Mouse (Mus musculus) lung, adult 18-20 months (tissue): Measurements from ENCODE around the gene Adcy2.

Source experiments
- DNase-seq, 2 experiments: peaks; one replicate each; pipeline ENCODE4 v3.0.0; 2022; ENCODE audit warnings: mixed read lengths in 2 of 2

Gene Adcy2

DNA sequence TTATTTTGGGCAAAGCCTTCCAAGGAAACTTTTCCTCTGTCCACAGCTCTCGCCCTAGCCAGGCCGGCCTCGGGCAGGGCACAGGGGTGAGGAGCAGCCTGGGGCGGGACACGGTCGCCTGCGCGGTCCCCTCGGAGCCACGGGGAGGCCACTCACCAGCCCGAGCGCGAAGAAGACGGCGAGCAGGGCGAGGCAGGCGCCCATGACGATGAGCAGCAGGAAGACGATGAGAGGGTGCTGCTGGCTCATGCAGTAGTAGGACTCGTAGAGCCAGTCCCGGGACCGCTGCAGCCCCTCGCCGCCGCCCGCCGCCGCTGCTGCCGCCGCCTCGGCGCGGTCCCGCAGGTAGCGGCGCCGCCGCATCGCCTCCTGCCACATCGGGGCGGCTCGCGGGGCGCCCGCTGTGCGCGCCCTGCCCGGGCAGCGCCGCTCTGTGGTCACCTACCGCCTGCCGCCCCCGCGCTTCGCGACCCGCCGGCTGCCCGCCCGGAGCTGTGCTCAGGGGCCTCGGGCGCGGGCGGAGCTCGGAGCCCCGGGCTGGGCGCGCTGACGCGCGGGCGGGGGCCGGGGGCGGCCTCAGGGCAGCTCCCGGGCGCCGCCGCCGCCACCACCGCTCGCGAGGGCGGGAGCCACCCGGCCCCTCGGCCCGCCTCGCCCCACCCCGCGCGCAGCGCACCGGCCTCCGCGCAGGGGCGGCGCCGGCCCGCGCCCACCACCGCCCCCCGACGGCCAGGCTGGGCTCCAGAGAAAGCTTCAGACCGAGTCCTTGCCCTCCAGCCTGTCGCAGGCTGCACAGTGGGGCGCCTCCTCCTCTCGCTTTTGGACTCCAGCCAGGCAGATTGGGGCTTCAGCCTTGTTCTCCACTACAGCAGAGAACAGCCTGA, at the start of gene Adcy2:
Gene Adcy2, minus strand, starts transcription at position 624 of the 884 bp plus-strand sequence.
- DNase-seq, result peak in 1 of 2 experiments; percentile 39

- DNase-seq, result no peak
Measured at GRCm38 (mm10) chr13:69036991-69037597, 37.8 kb upstream of the Adcy2 start.

DNA sequence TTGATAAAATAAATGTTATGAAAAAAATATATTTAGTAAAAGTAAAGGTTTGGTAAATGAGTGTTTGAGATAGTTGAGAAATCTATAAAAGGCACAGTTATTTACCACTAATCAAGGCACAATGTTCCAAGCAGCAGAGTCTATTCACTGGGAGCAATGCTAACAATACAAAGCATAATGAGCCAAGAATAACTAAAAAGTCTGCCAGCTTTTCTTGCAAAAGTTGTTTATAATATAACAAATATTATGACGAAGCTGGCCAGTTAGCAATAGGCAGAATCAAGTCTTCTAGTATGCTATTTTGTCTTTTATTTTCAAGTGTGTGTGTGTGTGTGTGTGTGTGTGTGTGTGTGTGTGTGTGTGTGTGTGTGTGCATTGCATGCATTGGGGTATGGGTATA, 35.3 kb upstream of the Adcy2 start:
- DNase-seq, result no peak

GRCm38 (mm10) chr13:69033532-69033931, 34.2 kb upstream of the Adcy2 start:
- peak; percentile 9 to 25 for DNase-seq

DNA sequence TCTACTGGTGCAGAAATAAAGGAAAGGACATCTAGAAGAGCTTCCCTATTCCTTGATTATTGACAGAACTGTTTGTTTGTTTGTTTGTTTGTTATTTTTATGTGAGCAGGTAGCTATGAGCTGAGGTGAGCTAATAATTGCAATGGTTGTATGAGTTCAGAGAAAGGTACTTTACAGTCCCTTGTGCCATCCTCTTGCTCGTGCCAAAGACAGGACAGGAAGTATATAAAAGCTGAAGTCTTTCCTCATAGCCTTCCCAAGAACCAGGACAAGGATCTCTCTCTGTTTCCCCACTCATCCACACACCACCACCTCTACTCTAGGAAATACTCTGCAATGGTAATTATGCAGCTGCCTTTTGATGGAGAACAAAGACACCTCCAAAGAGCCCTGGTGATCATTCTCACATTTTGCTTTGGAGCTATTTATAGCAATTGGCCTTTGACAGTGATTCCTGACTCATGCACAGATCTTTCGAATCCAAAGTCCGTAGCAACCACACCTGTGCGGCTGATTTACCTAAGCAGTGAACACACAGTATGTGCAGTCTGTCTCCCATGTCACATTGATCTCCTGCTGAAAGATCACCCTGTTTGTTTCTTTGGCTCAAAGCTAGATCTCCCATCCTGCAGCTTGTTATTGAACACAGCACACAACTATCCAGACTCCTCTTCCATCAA, 29.9 kb upstream of the Adcy2 start:
- DNase-seq, result no peak

DNA sequence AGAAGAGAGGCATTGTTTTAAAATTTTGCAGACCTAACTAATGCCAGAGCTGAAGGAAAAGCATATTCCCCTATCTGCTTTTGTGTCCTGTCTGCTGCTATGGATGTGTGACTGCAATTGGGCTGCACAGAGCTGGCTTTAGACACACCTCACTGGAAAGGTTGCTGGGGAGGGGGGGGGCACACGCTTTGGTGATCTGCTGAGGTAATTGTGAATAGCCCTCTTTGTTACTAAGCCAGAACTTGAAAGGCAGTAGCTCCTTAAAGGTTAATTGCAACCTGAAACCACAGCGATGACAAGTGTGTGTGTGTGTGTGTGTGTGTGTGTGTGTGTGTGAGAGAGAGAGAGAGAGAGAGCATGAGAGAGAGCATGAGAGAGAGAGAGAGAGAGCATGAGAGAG, 25.6 kb upstream of the Adcy2 start:
- no peak for DNase-seq

DNA sequence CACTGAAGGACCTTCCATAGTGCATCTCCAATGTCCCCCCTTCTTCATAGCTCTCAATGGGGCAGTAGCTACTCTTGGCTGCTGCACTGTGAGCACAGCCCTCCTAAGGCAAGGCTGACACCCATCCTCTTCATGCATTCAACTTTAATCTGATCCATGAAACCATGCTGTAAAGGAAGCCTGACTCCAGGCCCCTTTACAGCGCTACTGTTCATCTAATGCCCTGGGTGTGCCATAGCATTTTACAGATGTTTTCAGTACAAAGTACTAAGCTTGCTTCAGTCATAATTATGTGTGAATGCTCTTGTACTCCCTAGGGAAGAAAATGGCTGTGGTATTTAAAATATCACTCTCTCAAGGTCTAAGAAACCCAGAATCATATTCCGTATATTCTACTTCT, 23.9 kb upstream of the Adcy2 start:
- DNase-seq, result no peak

DNA sequence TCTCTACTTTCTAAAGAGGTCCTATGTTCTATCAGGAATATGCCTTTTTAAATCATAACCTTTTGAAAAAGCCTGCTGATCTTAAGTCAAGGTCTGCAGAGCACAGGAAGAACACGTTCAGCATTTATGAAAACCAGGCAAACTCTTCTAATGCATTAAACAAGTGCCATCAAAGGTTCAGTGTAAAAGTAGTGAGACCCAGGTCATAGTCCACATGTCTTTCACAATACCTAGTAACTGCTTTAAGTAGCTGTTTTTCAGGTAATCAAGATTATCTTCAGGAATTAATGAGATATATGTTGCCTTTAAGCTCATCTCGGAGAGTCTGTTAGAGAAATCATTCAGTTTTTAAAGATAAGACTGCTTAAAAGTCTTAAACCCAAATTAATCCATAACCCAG, 21.2 kb upstream of the Adcy2 start:
- no peak for DNase-seq

DNA sequence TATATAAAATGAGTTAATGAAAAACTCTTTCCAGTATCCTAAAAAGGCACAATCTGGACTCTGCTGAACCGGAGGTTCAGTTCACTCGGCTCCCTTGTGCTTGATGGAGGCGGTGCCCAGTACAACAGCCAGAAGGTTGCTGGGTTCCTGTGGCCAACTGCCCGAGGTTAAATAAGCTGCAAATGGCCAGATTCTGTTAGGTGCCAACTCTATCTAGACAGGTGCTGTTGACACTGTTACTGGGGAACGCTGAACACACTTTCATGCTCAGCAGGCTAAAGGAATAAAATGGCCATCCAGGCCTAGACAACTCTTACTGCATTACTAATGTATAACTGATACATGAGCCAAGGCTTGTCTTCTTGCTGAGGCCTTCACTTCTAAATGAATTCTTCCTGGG, 7.6 kb upstream of the Adcy2 start:
- peak in 1 of 2 experiments; percentile 16 for DNase-seq

GRCm38 (mm10) chr13:69006091-69006490, 6.8 kb upstream of the Adcy2 start:
- no peak for DNase-seq

DNA sequence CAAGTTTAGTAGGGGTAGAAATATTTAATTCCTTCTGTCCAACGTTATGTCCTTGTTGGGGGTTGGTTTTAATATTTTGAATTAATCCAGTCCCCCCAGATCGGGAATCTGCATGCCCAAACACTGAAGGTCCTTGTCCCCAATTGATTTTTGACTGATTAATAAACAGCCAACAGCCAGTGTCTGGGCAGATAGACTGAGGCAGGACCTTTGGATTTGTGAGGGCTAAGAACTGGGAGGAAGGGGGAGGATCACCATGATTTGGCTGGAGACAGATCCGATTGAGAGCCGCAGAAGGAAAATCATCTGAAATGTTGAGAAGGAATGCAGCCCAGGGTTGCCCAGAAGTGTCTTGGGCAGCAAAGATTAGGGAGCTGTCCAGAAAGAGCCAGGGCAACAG, 5.1 kb upstream of the Adcy2 start:
- no peak for DNase-seq

GRCm38 (mm10) chr13:69002631-69003030, 3.3 kb upstream of the Adcy2 start:
- no peak for DNase-seq

- peak in 1 of 2 experiments; percentile 44 for DNase-seq
Measured at GRCm38 (mm10) chr13:69002173-69002572, 2.8 kb upstream of the Adcy2 start.

- no peak for DNase-seq
Measured at GRCm38 (mm10) chr13:68999826-69000225, 485 bp upstream of the Adcy2 start.

DNA sequence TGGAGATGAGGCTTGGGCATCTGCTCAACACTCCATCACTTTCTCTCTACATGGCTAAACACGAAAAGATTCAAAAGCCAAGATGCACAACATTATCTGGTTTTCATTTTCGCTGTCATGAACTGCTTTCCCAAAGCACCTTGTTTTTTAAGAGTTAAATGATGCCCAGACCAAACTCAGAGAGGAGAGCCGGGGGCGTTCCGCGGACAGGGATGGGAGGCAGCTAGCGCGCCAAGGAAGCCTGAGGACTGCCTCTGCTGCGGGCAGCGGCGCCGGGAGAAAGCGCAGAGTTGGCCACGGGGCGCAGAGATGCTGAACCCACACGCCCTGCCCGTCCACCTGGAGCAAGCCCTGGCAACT, 803 bp downstream of the Adcy2 start:
- DNase-seq, result peak in 1 of 2 experiments; percentile 6

GRCm38 (mm10) chr13:68997821-68998551, 1.4 kb downstream of the Adcy2 start:
- DNase-seq, result peak in 1 of 2 experiments; percentile 5

DNA sequence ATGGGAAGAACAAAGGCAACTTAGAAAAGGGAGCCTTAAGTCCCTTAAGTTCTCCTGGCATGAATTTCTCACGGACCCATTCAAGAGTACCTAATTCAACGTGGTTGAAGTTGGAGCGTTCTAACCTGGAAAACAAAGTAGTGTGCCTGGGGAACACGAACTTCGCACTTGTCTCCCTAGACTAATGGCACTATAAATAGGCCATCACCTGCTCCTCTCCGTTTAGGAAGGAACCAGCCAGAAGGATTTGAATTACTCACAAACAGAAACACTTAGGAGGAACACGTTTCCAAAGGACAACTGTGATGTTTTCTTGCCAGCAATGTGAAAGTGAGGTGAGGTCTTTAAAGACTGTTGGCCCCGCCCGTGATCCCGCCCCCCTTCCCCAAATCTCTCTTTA, 2.0 kb downstream of the Adcy2 start:
- DNase-seq, result no peak

DNA sequence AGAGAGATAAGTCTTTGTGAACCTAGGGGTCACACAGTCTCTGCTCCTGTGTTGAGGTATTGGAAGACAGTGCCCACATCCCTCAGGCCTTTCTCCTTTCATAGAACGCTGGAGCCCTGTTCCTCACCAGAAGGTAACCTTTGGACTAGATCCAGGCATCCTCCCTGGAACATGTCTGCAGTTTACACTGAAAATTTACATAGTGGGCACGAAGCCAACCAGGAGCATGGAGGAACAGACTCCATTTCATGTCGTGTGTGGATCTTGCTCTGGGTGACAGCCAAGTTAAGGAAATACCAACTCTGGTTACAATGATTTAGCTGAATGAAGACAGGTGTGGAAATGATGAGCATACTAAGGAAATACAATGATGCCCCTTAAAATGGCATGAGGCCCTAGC, 2.7 kb downstream of the Adcy2 start:
- DNase-seq, result no peak

GRCm38 (mm10) chr13:68985789-68986188, 13.6 kb downstream of the Adcy2 start:
- no peak for DNase-seq

DNA sequence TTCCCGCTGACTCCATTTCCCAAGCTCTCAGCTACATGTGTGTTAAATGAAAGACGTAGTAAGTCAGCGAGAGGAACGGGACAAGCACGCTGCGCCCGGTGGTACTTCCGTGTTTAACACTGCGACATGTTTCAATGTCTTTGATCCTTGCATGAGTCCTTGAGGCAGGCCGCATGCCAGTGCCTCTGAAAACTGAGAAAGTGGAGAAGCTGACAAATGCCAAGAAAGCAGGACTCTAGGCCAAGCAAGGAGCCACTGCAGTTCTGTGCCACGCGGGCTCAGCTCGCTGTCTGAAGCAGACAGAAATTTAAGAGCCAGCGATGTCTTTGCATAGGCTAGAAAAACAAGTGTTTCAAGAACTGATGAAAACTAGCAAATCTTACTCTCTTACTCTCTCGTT, 15.3 kb downstream of the Adcy2 start:
- DNase-seq, result no peak

- no peak for DNase-seq
Measured at GRCm38 (mm10) chr13:68981048-68981447, 18.3 kb downstream of the Adcy2 start.

GRCm38 (mm10) chr13:68973143-68973542, 26.2 kb downstream of the Adcy2 start:
- no peak for DNase-seq

- DNase-seq, result no peak
Measured at GRCm38 (mm10) chr13:68961580-68961979, 37.8 kb downstream of the Adcy2 start.
